9 mouse cellular contexts compared by ENCODE assay signal in genomic region chr8:4259805-4260170, GRCm38 (mm10). TPM values are rescaled to one million over a fixed set of nuclear protein-coding genes. Genes with fewer than 3 reads are reported as not detected.
DNase-seq lines count a peak whose midpoint lies in the region; ATAC-seq and TF ChIP-seq lines count a peak whose summit lies in the region.
"Had no signal": no experiment of that assay in that cellular context is flagged by ENCODE, and none has a peak within 500 bp of the region (broad histone marks: within the 10 kb centered on the region; RNA-seq: fewer than 3 reads in every experiment).

No protein-coding gene starts in this region.

- WGBS in kidney, embryonic 14.5 days = 88% methylated on average over 4 of the region's 4 CpGs
- WGBS in kidney, adult 2 months = 85% methylated on average over 4 of the region's 4 CpGs
- WGBS in embryonic facial prominence, embryonic 13.5 days = 83% methylated on average over 4 of the region's 4 CpGs
- 84% methylated on average over 4 of the region's 4 CpGs for WGBS in hindbrain, embryonic 13.5 days
- WGBS in midbrain, embryonic 13.5 days = 73% methylated on average over 4 of the region's 4 CpGs

- no peak overlapping the region for H3K27ac ChIP-seq in kidney, embryonic 14.5 days (ENCODE audit: low read depth, low read length)
- H3K27ac ChIP-seq in kidney, adult 2 months (ENCODE audit: insufficient read depth, low read depth, low read length) = no peak overlapping the region
- peak overlapping the region; percentile 85 for H3K27ac ChIP-seq in embryonic facial prominence, embryonic 13.5 days
- peak overlapping the region; percentile 97 for H3K27ac ChIP-seq in hindbrain, embryonic 13.5 days
- H3K27ac ChIP-seq in midbrain, embryonic 13.5 days = peak overlapping the region; percentile 98
- H3K27ac ChIP-seq: heart, adult 2 months had no signal

- no peak for ATAC-seq in kidney, embryonic 14.5 days (ENCODE audit: low FRiP score, low TSS enrichment)
- ATAC-seq in embryonic facial prominence, embryonic 13.5 days (ENCODE audit: insufficient number of reproducible peaks, insufficient read depth, low FRiP score, low TSS enrichment, low read depth) = no peak
- no peak for ATAC-seq in hindbrain, embryonic 13.5 days (ENCODE audit: low FRiP score)
- no peak for ATAC-seq in midbrain, embryonic 13.5 days

- peaks cover 75% of the 10 kb centered on the region for H3K36me3 ChIP-seq in kidney, embryonic 14.5 days (ENCODE audit: control insufficient read depth, insufficient read depth, low read length)
- no peaks in the 10 kb centered on the region; the same call in 1 of the 2 replicates for H3K36me3 ChIP-seq in kidney, adult 2 months (ENCODE audit: control insufficient read depth, insufficient read depth, low read length)
- peaks cover 77% of the 10 kb centered on the region for H3K36me3 ChIP-seq in embryonic facial prominence, embryonic 13.5 days
- H3K36me3 ChIP-seq in hindbrain, embryonic 13.5 days = peaks cover 73% of the 10 kb centered on the region
- peaks cover 77% of the 10 kb centered on the region for H3K36me3 ChIP-seq in midbrain, embryonic 13.5 days

- TF ChIP-seq CTCF in kidney, adult 2 months (conservative IDR thresholded peaks at IDR 0.05; ENCODE audit: insufficient read depth, insufficient read length, low read depth, low read length) = no peak

- H3K9ac ChIP-seq in kidney, embryonic 14.5 days (ENCODE audit: low read depth, low read length) = 0 out of 2 replicates have a peak overlapping the region, but pooled peaks have one; percentile 87
- peak overlapping the region; percentile 91 for H3K9ac ChIP-seq in embryonic facial prominence, embryonic 13.5 days
- peak overlapping the region; percentile 97 for H3K9ac ChIP-seq in hindbrain, embryonic 13.5 days
- peak overlapping the region; percentile 95 for H3K9ac ChIP-seq in midbrain, embryonic 13.5 days (replicated peaks)

- H3K9me3 ChIP-seq in kidney, embryonic 14.5 days (ENCODE audit: control insufficient read depth, low read length) = no peaks in the 10 kb centered on the region
- no peaks in the 10 kb centered on the region for H3K9me3 ChIP-seq in embryonic facial prominence, embryonic 13.5 days
- no peaks in the 10 kb centered on the region for H3K9me3 ChIP-seq in hindbrain, embryonic 13.5 days
- H3K9me3 ChIP-seq in midbrain, embryonic 13.5 days = no peaks in the 10 kb centered on the region

- no peak overlapping the region for H3K4me3 ChIP-seq in kidney, embryonic 14.5 days (ENCODE audit: low read length)
- H3K4me3 ChIP-seq in kidney, adult 2 months (ENCODE audit: insufficient read depth, low read depth, low read length) = no peak overlapping the region
- peak overlapping the region; percentile 84; the same call in 1 of the 2 replicates for H3K4me3 ChIP-seq in embryonic facial prominence, embryonic 13.5 days
- peak overlapping the region; percentile 92 for H3K4me3 ChIP-seq in hindbrain, embryonic 13.5 days
- H3K4me3 ChIP-seq in midbrain, embryonic 13.5 days (replicated peaks) = peak overlapping the region; percentile 95; the same call in 1 of the 2 replicates

- no peak overlapping the region; the same call in 1 of the 2 replicates for H3K4me2 ChIP-seq in kidney, embryonic 14.5 days (replicated peaks; ENCODE audit: low read depth, low read length)
- peak overlapping the region; percentile 66; the same call in 1 of the 2 replicates for H3K4me2 ChIP-seq in embryonic facial prominence, embryonic 13.5 days
- H3K4me2 ChIP-seq in hindbrain, embryonic 13.5 days = peak overlapping the region; percentile 81
- peak overlapping the region; percentile 77 for H3K4me2 ChIP-seq in midbrain, embryonic 13.5 days (replicated peaks)

- no peak for DNase-seq in kidney, adult 2 months
- no peak for DNase-seq in adipocyte (ENCODE audit: low spot score)
- DNase-seq in urinary bladder, postnatal 14 days (ENCODE audit: low spot score) = no peak
- DNase-seq in right cerebral cortex, postnatal 10 days (ENCODE audit: low spot score in 2 of 2) = no peak

- no peaks in the 10 kb centered on the region for H3K27me3 ChIP-seq in kidney, embryonic 14.5 days (ENCODE audit: control insufficient read depth, insufficient read depth, low read length)
- no peaks in the 10 kb centered on the region for H3K27me3 ChIP-seq in kidney, adult 2 months (replicated peaks; ENCODE audit: control insufficient read depth, insufficient read depth, low read length)
- H3K27me3 ChIP-seq in embryonic facial prominence, embryonic 13.5 days = no peaks in the 10 kb centered on the region
- H3K27me3 ChIP-seq in hindbrain, embryonic 13.5 days = no peaks in the 10 kb centered on the region
- no peaks in the 10 kb centered on the region for H3K27me3 ChIP-seq in midbrain, embryonic 13.5 days

- peaks cover 17% of the 10 kb centered on the region for H3K4me1 ChIP-seq in kidney, embryonic 14.5 days (ENCODE audit: control insufficient read depth, insufficient read depth, low read length)
- no peaks in the 10 kb centered on the region for H3K4me1 ChIP-seq in kidney, adult 2 months (ENCODE audit: control insufficient read depth, insufficient read depth, low read length)
- H3K4me1 ChIP-seq in embryonic facial prominence, embryonic 13.5 days = peaks cover 26% of the 10 kb centered on the region
- H3K4me1 ChIP-seq in hindbrain, embryonic 13.5 days (replicated peaks) = peaks cover 42% of the 10 kb centered on the region
- peaks cover 33% of the 10 kb centered on the region for H3K4me1 ChIP-seq in midbrain, embryonic 13.5 days (replicated peaks)

- TF ChIP-seq POLR2A in kidney, adult 2 months (IDR thresholded peaks at IDR 0.05; ENCODE audit: low read depth, low read length) = no peak

RNA-seq across cellular contexts. Expression of gene Ctxn1, which starts 0.7 kb away (rescaled TPM):
- 86.1 and 93.1 TPM in 2 replicates for polyA plus RNA-seq in kidney, embryonic 14.5 days (2014; fragmentation: Nextera tagmentation; extraction: Ambion mirVana)
- 6.8 and 7.8 TPM in 2 replicates for polyA plus RNA-seq in kidney, adult 2 months (2012; rRNA removed)
- 104 and 110 TPM in 2 replicates for polyA plus RNA-seq in embryonic facial prominence, embryonic 13.5 days (2015; fragmentation: Nextera tagmentation; extraction: Ambion mirVana)
- 281 and 287 TPM in 2 replicates for polyA plus RNA-seq in hindbrain, embryonic 13.5 days (2015; fragmentation: Nextera tagmentation; extraction: Ambion mirVana)
- polyA plus RNA-seq in midbrain, embryonic 13.5 days (2015; fragmentation: Nextera tagmentation; extraction: Ambion mirVana) = 245 and 257 TPM in 2 replicates

RNA-seq across cellular contexts. Expression of gene Snapc2, which starts 6.9 kb away (rescaled TPM):
- polyA plus RNA-seq in kidney, embryonic 14.5 days (2014; fragmentation: Nextera tagmentation; extraction: Ambion mirVana) = 61.9 and 63.6 TPM in 2 replicates
- polyA plus RNA-seq in kidney, adult 2 months (2012; rRNA removed) = 36.7 and 36.9 TPM in 2 replicates
- polyA plus RNA-seq in embryonic facial prominence, embryonic 13.5 days (2015; fragmentation: Nextera tagmentation; extraction: Ambion mirVana) = 56.1 and 65.7 TPM in 2 replicates
- polyA plus RNA-seq in hindbrain, embryonic 13.5 days (2015; fragmentation: Nextera tagmentation; extraction: Ambion mirVana) = 62.1 and 65.2 TPM in 2 replicates
- 62.7 and 64.1 TPM in 2 replicates for polyA plus RNA-seq in midbrain, embryonic 13.5 days (2015; fragmentation: Nextera tagmentation; extraction: Ambion mirVana)

RNA-seq across cellular contexts. Expression of gene Tgfbr3l, which starts 11.8 kb away (rescaled TPM):
- 4.7 and 5.9 TPM in 2 replicates for polyA plus RNA-seq in kidney, embryonic 14.5 days (2014; fragmentation: Nextera tagmentation; extraction: Ambion mirVana)
- 18.7 and 27.8 TPM in 2 replicates for polyA plus RNA-seq in kidney, adult 2 months (2012; rRNA removed)
- polyA plus RNA-seq in embryonic facial prominence, embryonic 13.5 days (2015; fragmentation: Nextera tagmentation; extraction: Ambion mirVana) = 4.6 and 7.3 TPM in 2 replicates
- 5.0 and 5.2 TPM in 2 replicates for polyA plus RNA-seq in hindbrain, embryonic 13.5 days (2015; fragmentation: Nextera tagmentation; extraction: Ambion mirVana)
- 8.0 and 8.5 TPM in 2 replicates for polyA plus RNA-seq in midbrain, embryonic 13.5 days (2015; fragmentation: Nextera tagmentation; extraction: Ambion mirVana)

RNA-seq across cellular contexts. Expression of gene Timm44, which starts 15.9 kb away (rescaled TPM):
- polyA plus RNA-seq in kidney, embryonic 14.5 days (2014; fragmentation: Nextera tagmentation; extraction: Ambion mirVana) = 75.7 and 81.2 TPM in 2 replicates
- 88.1 and 91.9 TPM in 2 replicates for polyA plus RNA-seq in kidney, adult 2 months (2012; rRNA removed)
- 65.7 and 67.6 TPM in 2 replicates for polyA plus RNA-seq in embryonic facial prominence, embryonic 13.5 days (2015; fragmentation: Nextera tagmentation; extraction: Ambion mirVana)
- polyA plus RNA-seq in hindbrain, embryonic 13.5 days (2015; fragmentation: Nextera tagmentation; extraction: Ambion mirVana) = 41.5 and 42.6 TPM in 2 replicates
- polyA plus RNA-seq in midbrain, embryonic 13.5 days (2015; fragmentation: Nextera tagmentation; extraction: Ambion mirVana) = 44.5 and 45.1 TPM in 2 replicates

RNA-seq across cellular contexts. Expression of gene Gm49320, which starts 21.1 kb away (rescaled TPM):
- 0.86 and 2.2 TPM in 2 replicates for polyA plus RNA-seq in kidney, embryonic 14.5 days (2014; fragmentation: Nextera tagmentation; extraction: Ambion mirVana)
- 1.3 and 3.3 TPM in 2 replicates for polyA plus RNA-seq in kidney, adult 2 months (2012; rRNA removed)
- polyA plus RNA-seq in embryonic facial prominence, embryonic 13.5 days (2015; fragmentation: Nextera tagmentation; extraction: Ambion mirVana) = 1.8 and 2.0 TPM in 2 replicates
- polyA plus RNA-seq in hindbrain, embryonic 13.5 days (2015; fragmentation: Nextera tagmentation; extraction: Ambion mirVana) = 1.00 and 1.7 TPM in 2 replicates
- 0.90 and 1.2 TPM in 2 replicates for polyA plus RNA-seq in midbrain, embryonic 13.5 days (2015; fragmentation: Nextera tagmentation; extraction: Ambion mirVana)

Comparison
In these comparisons a context has a peak if more than half of its experiments do, and no peak if none do; other contexts are left out.
1. H3K27ac ChIP-seq: peak in embryonic facial prominence, embryonic 13.5 days (single experiment), hindbrain, embryonic 13.5 days (single experiment) and midbrain, embryonic 13.5 days (single experiment); none in kidney, embryonic 14.5 days (single experiment) and kidney, adult 2 months (single experiment).
2. H3K4me3 ChIP-seq: peak in embryonic facial prominence, embryonic 13.5 days (single experiment), hindbrain, embryonic 13.5 days (single experiment) and midbrain, embryonic 13.5 days (single experiment); none in kidney, embryonic 14.5 days (single experiment) and kidney, adult 2 months (single experiment).
3. Peak in every context shown above with its lines, with median percentiles within 50 percentile points of each other: H3K9ac ChIP-seq.